Mouse (Mus musculus) olfactory bulb, adult 2 months (tissue): Measurements from ENCODE around the gene Zfp459.

Experiments used
- CTCF ChIP-seq: fragments of 200-500 bp; IDR thresholded peaks from 2 replicates; pipeline ENCODE4 v1.5.1; 2012; ENCODE audit warnings: low read depth, mild to moderate bottlenecking, low read length, moderate library complexity; ENCODE audit not compliant: insufficient read depth
- POLR2A ChIP-seq: fragments of 200-500 bp; IDR thresholded peaks from 2 replicates; pipeline ENCODE4 v1.6.1; 2012; ENCODE audit warnings: mild to moderate bottlenecking, low read depth, low read length, moderate library complexity; ENCODE audit not compliant: insufficient read depth

- TF ChIP-seq POLR2A (no peak), CTCF (no peak)
Measured at GRCm38 (mm10) chr13:67416811-67417210, 4.4 kb downstream of the Zfp459 start.
